In genomic region chr17:33812990-33813389, GRCm38 (mm10) we compare ENCODE assay signal across 8 mouse cellular contexts. TPM values are rescaled to one million over a fixed set of nuclear protein-coding genes. Genes with fewer than 3 reads are reported as not detected.
DNase-seq lines count a peak whose midpoint lies in the region; ATAC-seq and TF ChIP-seq lines count a peak whose summit lies in the region.
"Had no signal": no experiment of that assay in that cellular context is flagged by ENCODE, and none has a peak within 500 bp of the region (broad histone marks: within the 10 kb centered on the region; RNA-seq: fewer than 3 reads in every experiment).

No protein-coding gene starts in this region.

- H3K4me3 ChIP-seq in CH12.LX (replicated peaks in 1 of 3; ENCODE audit: low read depth in 2 of 3, low read length in 2 of 3, poor library complexity in 1 of 3), result no peak overlapping the region
- H3K4me3 ChIP-seq in lung, embryonic 16.5 days (ENCODE audit: low read length), result peak overlapping the region; percentile 21

- 28% methylated on average over 4 of the region's 4 CpGs for WGBS in lung, embryonic 16.5 days

- no peak for TF ChIP-seq RAD21 in CH12.LX (IDR thresholded peaks at IDR 0.05; ENCODE audit: low read depth, low read length)

- no peak for DNase-seq in CH12.LX (ENCODE audit: extremely low read depth)
- DNase-seq in adrenal gland, postnatal 25 days, result peak; percentile 20
- peak; percentile 58 to 67 for DNase-seq in heart, postnatal 36 days
- no peak for DNase-seq in layer of hippocampus, postnatal 36 days
- no peak for DNase-seq in Muller cell, postnatal 12 days (ENCODE audit: inconsistent ontology term)
- no peak for DNase-seq in cerebellum, adult 18-20 months
- DNase-seq: layer of hippocampus, adult 9-11 months had no signal

- no peak for TF ChIP-seq CTCF in CH12.LX (conservative IDR thresholded peaks at IDR 0.05 in 1 of 2, IDR thresholded peaks at IDR 0.05 in 1 of 2; ENCODE audit: low read depth in 2 of 2, low read length in 2 of 2)

- peak overlapping the region; percentile 29; the same call in 1 of the 2 replicates for H3K9ac ChIP-seq in CH12.LX (ENCODE audit: insufficient read depth, low read depth)
- peak overlapping the region; percentile 40; the same call in 1 of the 2 replicates for H3K9ac ChIP-seq in lung, embryonic 16.5 days (ENCODE audit: low read length)

- no peaks in the 10 kb centered on the region for H3K79me2 ChIP-seq in CH12.LX (replicated peaks; ENCODE audit: control insufficient read depth, extremely low read depth, insufficient read depth, poor library complexity, severe bottlenecking)

- intact Hi-C loops in heart, postnatal 36 days (cut with DNase I), result no loop called here

- no peak for TF ChIP-seq POLR2A in CH12.LX (IDR thresholded peaks at IDR 0.05; ENCODE audit: low read depth, low read length)

- dilution Hi-C loops in CH12.LX (cut with MboI; ENCODE audit: extremely low pct_ligation_motif_present, extremely low pct_unique_long_range_greater_than_20kb, low sequenced_read_pairs), result no loop called here

- peaks cover 4% of the 10 kb centered on the region for H3K9me3 ChIP-seq in CH12.LX (replicated peaks; ENCODE audit: low read length)
- H3K9me3 ChIP-seq in lung, embryonic 16.5 days (ENCODE audit: control insufficient read depth, low read length), result no peaks in the 10 kb centered on the region

- TF ChIP-seq EP300 in CH12.LX (IDR thresholded peaks at IDR 0.05; ENCODE audit: low read length), result no peak

- H3K4me2 ChIP-seq in CH12.LX (ENCODE audit: insufficient read depth, low read depth, poor library complexity, severe bottlenecking), result peak overlapping the region; percentile 90
- peak overlapping the region; percentile 94 for H3K4me2 ChIP-seq in lung, embryonic 16.5 days (ENCODE audit: low read depth, low read length)

- peak; percentile 23; the same call in 1 of the 2 replicates for ATAC-seq in lung, embryonic 16.5 days (ENCODE audit: low read depth)

- H3K27me3 ChIP-seq in CH12.LX (replicated peaks), result no peaks in the 10 kb centered on the region
- H3K27me3 ChIP-seq in lung, embryonic 16.5 days (ENCODE audit: control insufficient read depth, insufficient read depth, low read depth, low read length), result no peaks in the 10 kb centered on the region

- in situ Hi-C loops in CH12.LX (cut with MboI; ENCODE audit: low pct_ligation_motif_present, low pct_unique_long_range_greater_than_20kb, low sequenced_read_pairs), result no loop called here

- no peak overlapping the region for H3K27ac ChIP-seq in CH12.LX (ENCODE audit: insufficient read depth, low read depth)
- H3K27ac ChIP-seq in lung, embryonic 16.5 days (ENCODE audit: low read length), result peak overlapping the region; percentile 70

- peaks cover 11 to 19% of the 10 kb centered on the region in 2 experiments for H3K4me1 ChIP-seq in CH12.LX (ENCODE audit: control insufficient read depth in 1 of 2, insufficient read depth in 2 of 2)
- peaks cover 22% of the 10 kb centered on the region for H3K4me1 ChIP-seq in lung, embryonic 16.5 days (replicated peaks; ENCODE audit: control insufficient read depth, insufficient read depth, low read length)

- peaks cover under 1 to 24% of the 10 kb centered on the region in 2 experiments for H3K36me3 ChIP-seq in CH12.LX (replicated peaks in 1 of 2; ENCODE audit: control insufficient read depth in 1 of 2, insufficient read depth in 1 of 2, low read length in 1 of 2)
- H3K36me3 ChIP-seq in lung, embryonic 16.5 days (ENCODE audit: control insufficient read depth, insufficient read depth, low read length), result no peaks in the 10 kb centered on the region

TF ChIP-seq in CH12.LX, 34 proteins besides CTCF, POLR2A, EP300 and RAD21:
- TF ChIP-seq HCFC1 (IDR thresholded peaks at IDR 0.05; ENCODE audit: low read depth, low read length), result peak; percentile 18; the same call in 1 of the 2 replicates
- TF ChIP-seq ELF1 (IDR thresholded peaks at IDR 0.05; ENCODE audit: low read depth, low read length), result 0 out of 2 replicates have a peak, but pooled peaks have one; percentile 24
- TF ChIP-seq USF2 (conservative IDR thresholded peaks at IDR 0.05; ENCODE audit: low read depth, low read length), result no peak
- TF ChIP-seq IRF4 (IDR thresholded peaks at IDR 0.05; ENCODE audit: low read depth, low read length), result peak; percentile 31; the same call in 1 of the 2 replicates
- no peak for TF ChIP-seq UBTF (IDR thresholded peaks at IDR 0.05; ENCODE audit: low read depth, low read length)
- TF ChIP-seq JUND (conservative IDR thresholded peaks at IDR 0.05; ENCODE audit: low read depth, low read length), result no peak
- 0 out of 2 replicates have a peak, but pooled peaks have one; percentile 44 for TF ChIP-seq ETS1 (conservative IDR thresholded peaks at IDR 0.05; ENCODE audit: low read depth, low read length)

RNA-seq across cellular contexts. Expression of gene Kank3, which starts 2.7 kb away (rescaled TPM):
- total RNA-seq in CH12.LX (2012; rRNA removed), result 10.8 and 15.7 TPM in 2 replicates
- 0.50 and 0.81 TPM in 2 replicates for total RNA-seq in CH12.LX (2014; rRNA removed)
- polyA plus RNA-seq in CH12.LX (2012; ENCODE audit: insufficient read length, low read depth), result 0.78 and 1.8 TPM in 2 replicates
- 82.9 and 109 TPM in 2 replicates for total RNA-seq in adrenal gland, postnatal 25 days (2021)
- 10 to 100 TPM; 55.7 to 81.7 TPM for total RNA-seq in heart, postnatal 36 days (2021)
- 78.8 and 89.6 TPM in 2 replicates for polyA plus RNA-seq in lung, embryonic 16.5 days (2015; fragmentation: Nextera tagmentation; extraction: Ambion mirVana)
- 10 to 100 TPM; 35.0 to 36.2 TPM for total RNA-seq in layer of hippocampus, postnatal 36 days (2021)

RNA-seq across cellular contexts. Expression of gene Rps28, which starts 11.4 kb away (rescaled TPM):
- total RNA-seq in CH12.LX (2012; rRNA removed), result 4,496 and 4,575 TPM in 2 replicates
- 696 and 765 TPM in 2 replicates for total RNA-seq in CH12.LX (2014; rRNA removed)
- polyA plus RNA-seq in CH12.LX (2012; ENCODE audit: insufficient read length, low read depth), result 782 and 837 TPM in 2 replicates
- total RNA-seq in adrenal gland, postnatal 25 days (2021), result 1,302 and 1,448 TPM in 2 replicates
- total RNA-seq in heart, postnatal 36 days (2021), result 100 to 1,000 TPM; 764 to 784 TPM
- polyA plus RNA-seq in lung, embryonic 16.5 days (2015; fragmentation: Nextera tagmentation; extraction: Ambion mirVana), result 929 and 1,039 TPM in 2 replicates
- total RNA-seq in layer of hippocampus, postnatal 36 days (2021), result 100 to 1,000 TPM; 742 to 754 TPM

RNA-seq across cellular contexts. Expression of gene Ndufa7, which starts 11.4 kb away (rescaled TPM):
- total RNA-seq in CH12.LX (2012; rRNA removed), result 316 and 364 TPM in 2 replicates
- total RNA-seq in CH12.LX (2014; rRNA removed), result 168 and 194 TPM in 2 replicates
- polyA plus RNA-seq in CH12.LX (2012; ENCODE audit: insufficient read length, low read depth), result 153 and 164 TPM in 2 replicates
- 475 and 496 TPM in 2 replicates for total RNA-seq in adrenal gland, postnatal 25 days (2021)
- total RNA-seq in heart, postnatal 36 days (2021), result 100 to 1,000 TPM; 648 to 672 TPM
- polyA plus RNA-seq in lung, embryonic 16.5 days (2015; fragmentation: Nextera tagmentation; extraction: Ambion mirVana), result 482 and 489 TPM in 2 replicates
- total RNA-seq in layer of hippocampus, postnatal 36 days (2021), result 100 to 1,000 TPM; 207 to 228 TPM

RNA-seq across cellular contexts. Expression of gene Cd320, which starts 29.9 kb away (rescaled TPM):
- total RNA-seq in CH12.LX (2012; rRNA removed), result 53.7 and 57.1 TPM in 2 replicates
- total RNA-seq in CH12.LX (2014; rRNA removed), result 67.1 and 84.2 TPM in 2 replicates
- 45.3 and 50.9 TPM in 2 replicates for polyA plus RNA-seq in CH12.LX (2012; ENCODE audit: insufficient read length, low read depth)
- total RNA-seq in adrenal gland, postnatal 25 days (2021), result 27.0 and 40.5 TPM in 2 replicates
- 10 to 100 TPM; 28.6 to 34.6 TPM for total RNA-seq in heart, postnatal 36 days (2021)
- polyA plus RNA-seq in lung, embryonic 16.5 days (2015; fragmentation: Nextera tagmentation; extraction: Ambion mirVana), result 63.4 and 67.1 TPM in 2 replicates
- total RNA-seq in layer of hippocampus, postnatal 36 days (2021), result 10 to 100 TPM; 22.2 to 24.9 TPM

RNA-seq across cellular contexts. Expression of gene Angptl4, which starts 31.4 kb away (rescaled TPM):
- total RNA-seq in CH12.LX (2012; rRNA removed) (8.0 and 9.4 TPM in 2 replicates), CH12.LX (2014; rRNA removed) (11.7 and 12.2 TPM in 2 replicates)
- 6.3 and 6.8 TPM in 2 replicates for polyA plus RNA-seq in CH12.LX (2012; ENCODE audit: insufficient read length, low read depth)
- total RNA-seq in adrenal gland, postnatal 25 days (2021), result 50.0 and 57.7 TPM in 2 replicates
- total RNA-seq in heart, postnatal 36 days (2021), result 10 to 100 TPM; 18.2 to 58.8 TPM
- polyA plus RNA-seq in lung, embryonic 16.5 days (2015; fragmentation: Nextera tagmentation; extraction: Ambion mirVana), result 46.1 and 48.3 TPM in 2 replicates
- total RNA-seq in layer of hippocampus, postnatal 36 days (2021), result 1 to 10 TPM; 3.3 to 5.9 TPM

Comparison
In these comparisons a context has a peak if more than half of its experiments do, and no peak if none do; other contexts are left out.
1. DNase-seq: peak in adrenal gland, postnatal 25 days (single experiment) and heart, postnatal 36 days (2 of 2); none in CH12.LX (single experiment), layer of hippocampus, postnatal 36 days (0 of 2), Muller cell, postnatal 12 days (single experiment) and cerebellum, adult 18-20 months (0 of 2).